Comparison of ENCODE assay signal across 10 mouse cellular contexts in genomic region chr4:41253756-41254155, GRCm38 (mm10).
"Had no signal": no experiment of that assay in that cellular context is flagged by ENCODE, and none has a peak within 500 bp of the region (broad histone marks: within the 10 kb centered on the region; RNA-seq: fewer than 3 reads in every experiment).

No protein-coding gene starts in this region.

- H3K9ac ChIP-seq: liver, embryonic 13.5 days had no signal

- H3K4me3 ChIP-seq: left cerebral cortex, adult 2 months; liver, embryonic 13.5 days had no signal

- H3K27me3 ChIP-seq: liver, embryonic 13.5 days had no signal

- H3K9me3 ChIP-seq: liver, embryonic 13.5 days had no signal

- H3K27ac ChIP-seq: left cerebral cortex, adult 2 months; liver, embryonic 13.5 days had no signal

- H3K4me2 ChIP-seq: liver, embryonic 13.5 days; midbrain, embryonic 11.5 days had no signal

- DNase-seq: layer of hippocampus, postnatal 36 days; liver, embryonic 13.5 days; lung, adult 2 months; lung, postnatal 14 days; lung, postnatal 4 days; midbrain, embryonic 14.5 days; thymus, adult 18-20 months; thymus, postnatal 36 days had no signal
